Mouse (Mus musculus) hindbrain, embryonic 16.5 days (tissue): ENCODE results near the gene Ly6g6f. TPM values are rescaled to one million over a fixed set of nuclear protein-coding genes. Genes with fewer than 3 reads are reported as not detected.

Source experiments
- ATAC-seq: fragments of 200-750 bp; cut with Nextera tagmentation; 2 replicates; pipeline ENCODE4 v1.8.0; 2017; ENCODE audit warnings: moderate TSS enrichment, moderate library complexity
- H3K27ac ChIP-seq: fragments of 300-500 bp; sonication (generic); 2 replicates; pipeline ENCODE4 v1.5.1; 2014; ENCODE audit warnings: low read depth, mild to moderate bottlenecking, control low read depth, low read length, moderate library complexity
- H3K27me3 ChIP-seq: fragments of 300-500 bp; sonication (generic); replicated peaks from 2 replicates; pipeline ENCODE4 v1.6.1; 2014; ENCODE audit warnings: low read length; ENCODE audit not compliant: control insufficient read depth, insufficient read depth
- H3K36me3 ChIP-seq: fragments of 300-500 bp; sonication (generic); 2 replicates; pipeline ENCODE4 v1.6.1; 2014; ENCODE audit warnings: mild to moderate bottlenecking, low read length, moderate library complexity, mixed read lengths; ENCODE audit not compliant: control insufficient read depth, insufficient read depth
- H3K4me1 ChIP-seq: fragments of 300-500 bp; sonication (generic); 2 replicates; pipeline ENCODE4 v1.6.1; 2014; ENCODE audit warnings: low read depth, low read length; ENCODE audit not compliant: control insufficient read depth, insufficient read depth
- H3K4me2 ChIP-seq: fragments of 300-500 bp; sonication (generic); 2 replicates; pipeline ENCODE4 v1.6.1; 2014; ENCODE audit warnings: mild to moderate bottlenecking, low read length, control low read depth, moderate library complexity
- H3K4me3 ChIP-seq: fragments of 300-500 bp; sonication (generic); 2 replicates; pipeline ENCODE4 v1.5.1; 2014; ENCODE audit warnings: mild to moderate bottlenecking, low read length, control low read depth, moderate library complexity
- H3K9ac ChIP-seq: fragments of 300-500 bp; sonication (generic); 2 replicates; pipeline ENCODE4 v1.6.1; 2014; ENCODE audit warnings: low read depth, mild to moderate bottlenecking, control low read depth, low read length, moderate library complexity
- H3K9me3 ChIP-seq: fragments of 300-500 bp; sonication (generic); 2 replicates; pipeline ENCODE4 v1.6.1; 2014; ENCODE audit warnings: mild to moderate bottlenecking, low read length, moderate library complexity; ENCODE audit not compliant: control insufficient read depth
- WGBS: fragments of 180-500 bp; shearing (Covaris S2); extraction: QIAGEN DNeasy Blood & Tissue Kit; methylation state at CpG from one replicate; pipeline ENCODE4 v1.1.7; 2014; 5-methylcytosine and 5-hydroxymethylcytosine counted together
- polyA plus RNA-seq: library from polyadenylated mRNA; unstranded; fragments of >200 nt; fragmentation: Nextera tagmentation; extraction: Ambion mirVana; gene quantifications from 2 replicates; pipeline ENCODE4 v1.2.1, GENCODE M21; 2015

The Ly6g6f gene
- polyA plus RNA-seq, 1 experiment from 2014 or later, result not detected

GRCm38 (mm10) chr17:35083929-35084497, 1.4 kb downstream of the Ly6g6f start:
- ATAC-seq, result no peak
- Histone ChIP-seq H3K4me1 (no peaks in the 10 kb centered on the region), H3K9ac (no peak overlapping the region), H3K4me3 (no peak overlapping the region), H3K36me3 (no peaks in the 10 kb centered on the region), H3K27me3 (0 out of 2 replicates have a peak, but pooled peaks cover 2% of the 10 kb centered on the region), H3K4me2 (no peak overlapping the region), H3K9me3 (no peaks in the 10 kb centered on the region), H3K27ac (no peak overlapping the region)
- WGBS, result 89% methylated on average over 3 of the region's 3 CpGs

GRCm38 (mm10) chr17:35082841-35083576, 2.4 kb downstream of the Ly6g6f start:
- no peaks in the 10 kb centered on the region for H3K36me3 ChIP-seq
- H3K27me3 ChIP-seq, result 0 out of 2 replicates have a peak, but pooled peaks cover 2% of the 10 kb centered on the region
- H3K9ac ChIP-seq, result no peak overlapping the region
- H3K4me1 ChIP-seq, result no peaks in the 10 kb centered on the region
- H3K9me3 ChIP-seq, result no peaks in the 10 kb centered on the region
- no peak overlapping the region for H3K27ac ChIP-seq
- WGBS, result 87% methylated on average over 16 of the region's 16 CpGs
- H3K4me2 ChIP-seq, result no peak overlapping the region
- no peak for ATAC-seq
- H3K4me3 ChIP-seq, result no peak overlapping the region

- WGBS, result 68% methylated on average over 4 of the region's 4 CpGs
- H3K9me3 ChIP-seq, result no peaks in the 10 kb centered on the region
- H3K27ac ChIP-seq, result no peak overlapping the region
- no peak overlapping the region for H3K4me3 ChIP-seq
- no peak overlapping the region for H3K4me2 ChIP-seq
- H3K4me1 ChIP-seq, result no peaks in the 10 kb centered on the region; the same call in 1 of the 2 replicates
- H3K36me3 ChIP-seq, result no peaks in the 10 kb centered on the region
- ATAC-seq, result no peak
- H3K27me3 ChIP-seq, result 0 out of 2 replicates have a peak, but pooled peaks cover 2% of the 10 kb centered on the region
- H3K9ac ChIP-seq, result no peak overlapping the region
These were observed 4.7 kb downstream of the Ly6g6f start for GRCm38 (mm10) chr17:35080710-35081109.

GRCm38 (mm10) chr17:35080248-35080647, 5.2 kb downstream of the Ly6g6f start:
- no peaks in the 10 kb centered on the region; the same call in 1 of the 2 replicates for H3K4me1 ChIP-seq
- WGBS, result 65% methylated on average over 6 of the region's 6 CpGs
- H3K36me3 ChIP-seq, result no peaks in the 10 kb centered on the region
- H3K9me3 ChIP-seq, result no peaks in the 10 kb centered on the region
- no peak for ATAC-seq
- no peak overlapping the region for H3K4me3 ChIP-seq
- no peak overlapping the region for H3K27ac ChIP-seq
- H3K4me2 ChIP-seq, result no peak overlapping the region
- H3K9ac ChIP-seq, result no peak overlapping the region
- 0 out of 2 replicates have a peak, but pooled peaks cover 2% of the 10 kb centered on the region for H3K27me3 ChIP-seq

GRCm38 (mm10) chr17:35079778-35080177, 5.6 kb downstream of the Ly6g6f start:
- Histone ChIP-seq H3K27ac (no peak overlapping the region), H3K4me3 (no peak overlapping the region), H3K27me3 (0 out of 2 replicates have a peak, but pooled peaks cover 2% of the 10 kb centered on the region), H3K36me3 (no peaks in the 10 kb centered on the region), H3K4me1 (no peaks in the 10 kb centered on the region; the same call in 1 of the 2 replicates), H3K9ac (no peak overlapping the region), H3K4me2 (no peak overlapping the region), H3K9me3 (no peaks in the 10 kb centered on the region)
- ATAC-seq, result no peak
- 72% methylated on average over 9 of the region's 9 CpGs for WGBS

GRCm38 (mm10) chr17:35077786-35078233, 7.6 kb downstream of the Ly6g6f start, which contains the start of gene Ly6g6d:
Gene Ly6g6d, minus strand, starts transcription at chr17:35078065.
- WGBS, result 9% methylated on average over 14 of the region's 14 CpGs

GRCm38 (mm10) chr17:35077285-35077684, 8.1 kb downstream of the Ly6g6f start:
- WGBS, result 47% methylated on average over 2 of the region's 2 CpGs
- Histone ChIP-seq H3K27me3 (no peaks in the 10 kb centered on the region), H3K4me2 (peak overlapping the region; percentile 32), H3K36me3 (no peaks in the 10 kb centered on the region), H3K4me1 (no peaks in the 10 kb centered on the region; the same call in 1 of the 2 replicates), H3K27ac (no peak overlapping the region), H3K9ac (no peak overlapping the region; the same call in 1 of the 2 replicates), H3K4me3 (no peak overlapping the region), H3K9me3 (no peaks in the 10 kb centered on the region)
- ATAC-seq, result no peak

More at GRCm38 (mm10) chr17:35077786-35078233, 7.6 kb downstream of the Ly6g6f start, which contains the start of gene Ly6g6d:
- peak within 1 kb of the TSS; percentile 1; the same call in 1 of the 2 replicates for H3K9ac ChIP-seq
- H3K9me3 ChIP-seq, result no peaks in the 10 kb centered on the region
- peak; percentile 69; the same call in 1 of the 2 replicates for ATAC-seq
- H3K27me3 ChIP-seq, result no peaks in the 10 kb centered on the region
- H3K4me2 ChIP-seq, result peak within 1 kb of the TSS; percentile 32
- no peaks in the 10 kb centered on the region for H3K36me3 ChIP-seq
- no peak within 1 kb of the TSS; the same call in 1 of the 2 replicates for H3K4me3 ChIP-seq
- H3K4me1 ChIP-seq, result no peaks in the 10 kb centered on the region; the same call in 1 of the 2 replicates
- no peak within 1 kb of the TSS for H3K27ac ChIP-seq

- H3K4me3 ChIP-seq, result no peak within 1 kb of the TSS; the same call in 1 of the 2 replicates
- no peaks in the 10 kb centered on the region for H3K36me3 ChIP-seq
- no peak for ATAC-seq
- no peak within 1 kb of the TSS for H3K27ac ChIP-seq
- peak within 1 kb of the TSS; percentile 32 for H3K4me2 ChIP-seq
- H3K9ac ChIP-seq, result peak within 1 kb of the TSS; percentile 1; the same call in 1 of the 2 replicates
- H3K27me3 ChIP-seq, result no peaks in the 10 kb centered on the region
- WGBS, result 36% methylated on average over 10 of the region's 10 CpGs
- H3K9me3 ChIP-seq, result no peaks in the 10 kb centered on the region
- H3K4me1 ChIP-seq, result no peaks in the 10 kb centered on the region; the same call in 1 of the 2 replicates
These were observed 8.8 kb downstream of the Ly6g6f start, which contains the start of gene Ly6g6e for GRCm38 (mm10) chr17:35076507-35077176. Gene Ly6g6e, plus strand, starts transcription at chr17:35076902.
